Comparison of ENCODE assay signal across 27 mouse cellular contexts in genomic region chr3:9580102-9580501, GRCm38 (mm10). TPM values are rescaled to one million over a fixed set of nuclear protein-coding genes. Genes with fewer than 3 reads are reported as not detected.
DNase-seq lines count a peak whose midpoint lies in the region; ATAC-seq and TF ChIP-seq lines count a peak whose summit lies in the region.
"Had no signal": no experiment of that assay in that cellular context is flagged by ENCODE, and none has a peak within 500 bp of the region (broad histone marks: within the 10 kb centered on the region; RNA-seq: fewer than 3 reads in every experiment).

No protein-coding gene starts in this region.

- no peak overlapping the region for H3K9ac ChIP-seq in kidney, postnatal 0 days (ENCODE audit: low read depth, low read length)
- no peak overlapping the region for H3K9ac ChIP-seq in intestine, embryonic 14.5 days (ENCODE audit: low read length)
- no peak overlapping the region for H3K9ac ChIP-seq in liver, embryonic 16.5 days (ENCODE audit: low read depth, low read length)
- H3K9ac ChIP-seq: embryonic facial prominence, embryonic 12.5 days; heart, embryonic 15.5 days; stomach, embryonic 15.5 days had no signal

- ATAC-seq in kidney, postnatal 0 days (replicated peaks; ENCODE audit: low FRiP score, low read depth), result peak; percentile 53; the same call in 1 of the 2 replicates
- peak; percentile 54; the same call in 1 of the 2 replicates for ATAC-seq in intestine, embryonic 14.5 days (replicated peaks; ENCODE audit: low FRiP score, low TSS enrichment, low read depth)
- no peak for ATAC-seq in liver, embryonic 16.5 days (ENCODE audit: low read depth)
- ATAC-seq: activated CD4-positive, CD25-positive, alpha-beta regulatory T cell, adult 4 months; forebrain, embryonic 14.5 days; hindbrain, embryonic 16.5 days had no signal

- H3K27me3 ChIP-seq in kidney, postnatal 0 days (ENCODE audit: insufficient read depth, low read length), result no peaks in the 10 kb centered on the region
- no peaks in the 10 kb centered on the region for H3K27me3 ChIP-seq in intestine, embryonic 14.5 days (replicated peaks; ENCODE audit: control insufficient read depth, insufficient read depth, low read length)
- H3K27me3 ChIP-seq in liver, embryonic 16.5 days (ENCODE audit: control insufficient read depth, insufficient read depth, low read depth, low read length), result no peaks in the 10 kb centered on the region
- H3K27me3 ChIP-seq: CH12.LX; embryonic facial prominence, embryonic 12.5 days; heart, embryonic 15.5 days; stomach, embryonic 15.5 days had no signal

- DNase-seq in embryo, embryonic 10.5 days (ENCODE audit: low spot score), result peak; percentile 36
- no peak for DNase-seq in embryo, embryonic 10 days (ENCODE audit: low spot score)
- DNase-seq in kidney, postnatal 0 days (ENCODE audit: low spot score), result peak; percentile 31
- DNase-seq in kidney, adult 8-10 months, result no peak
- DNase-seq in intestine, embryonic 14.5 days (ENCODE audit: low spot score), result no peak
- no peak for DNase-seq in adrenal gland, postnatal 4 days (ENCODE audit: low spot score in 2 of 2)
- DNase-seq: adrenal gland, adult 2 months; cerebellum, adult 8-10 months; cerebellum, postnatal 25 days; embryo, embryonic 11 days; gastrocnemius, postnatal 14 days; heart, adult 11 months; kidney, adult 9 months; lung, adult 2 months; lung, postnatal 10 days; midbrain, embryonic 14.5 days; right cerebral cortex, postnatal 25 days had no signal

- no peak overlapping the region for H3K4me2 ChIP-seq in kidney, postnatal 0 days (ENCODE audit: low read length)
- no peak overlapping the region for H3K4me2 ChIP-seq in intestine, embryonic 14.5 days (ENCODE audit: low read length)
- no peak overlapping the region for H3K4me2 ChIP-seq in liver, embryonic 16.5 days (ENCODE audit: low read depth, low read length)
- H3K4me2 ChIP-seq: embryonic facial prominence, embryonic 12.5 days; heart, embryonic 15.5 days; stomach, embryonic 15.5 days had no signal

- no peak for TF ChIP-seq CTCF in kidney, postnatal 0 days (IDR thresholded peaks at IDR 0.05; ENCODE audit: low read depth)

- 41% methylated on average over 3 of the region's 3 CpGs for WGBS in kidney, postnatal 0 days
- 62% methylated on average over 3 of the region's 3 CpGs for WGBS in intestine, embryonic 14.5 days
- WGBS in liver, embryonic 16.5 days (ENCODE audit: insufficient replicate concordance), result 81% methylated on average over 3 of the region's 3 CpGs

- no peaks in the 10 kb centered on the region for H3K9me3 ChIP-seq in kidney, postnatal 0 days (replicated peaks; ENCODE audit: low read length)
- no peaks in the 10 kb centered on the region for H3K9me3 ChIP-seq in intestine, embryonic 14.5 days (ENCODE audit: control insufficient read depth, low read length)
- H3K9me3 ChIP-seq in liver, embryonic 16.5 days (replicated peaks; ENCODE audit: control insufficient read depth, low read length), result no peaks in the 10 kb centered on the region
- H3K9me3 ChIP-seq: embryonic facial prominence, embryonic 12.5 days; heart, embryonic 10.5 days; heart, embryonic 15.5 days; stomach, embryonic 15.5 days had no signal

- no peak overlapping the region for H3K27ac ChIP-seq in kidney, postnatal 0 days
- no peak overlapping the region for H3K27ac ChIP-seq in intestine, embryonic 14.5 days (ENCODE audit: low read depth)
- peak overlapping the region; percentile 42; the same call in 1 of the 2 replicates for H3K27ac ChIP-seq in liver, embryonic 16.5 days (ENCODE audit: low read length)
- H3K27ac ChIP-seq: embryonic facial prominence, embryonic 12.5 days; heart, embryonic 10.5 days; heart, embryonic 15.5 days; macrophage; stomach, embryonic 15.5 days had no signal

- H3K4me1 ChIP-seq in kidney, postnatal 0 days (replicated peaks; ENCODE audit: insufficient read depth, low read length), result peaks cover 24% of the 10 kb centered on the region; the same call in 1 of the 2 replicates
- H3K4me1 ChIP-seq in intestine, embryonic 14.5 days (replicated peaks; ENCODE audit: control insufficient read depth, insufficient read depth, low read length), result peaks cover 32% of the 10 kb centered on the region
- peaks cover 52% of the 10 kb centered on the region for H3K4me1 ChIP-seq in liver, embryonic 16.5 days (ENCODE audit: control insufficient read depth, low read depth, low read length)

- no peak overlapping the region for H3K4me3 ChIP-seq in kidney, postnatal 0 days (replicated peaks; ENCODE audit: low read depth, low read length)
- no peak overlapping the region for H3K4me3 ChIP-seq in intestine, embryonic 14.5 days (ENCODE audit: low read depth, low read length)
- no peak overlapping the region for H3K4me3 ChIP-seq in liver, embryonic 16.5 days (ENCODE audit: low read depth, low read length)
- H3K4me3 ChIP-seq: embryonic facial prominence, embryonic 12.5 days; heart, embryonic 10.5 days; heart, embryonic 15.5 days; stomach, embryonic 15.5 days had no signal

- no peaks in the 10 kb centered on the region for H3K36me3 ChIP-seq in kidney, postnatal 0 days (ENCODE audit: insufficient read depth, low read length)
- H3K36me3 ChIP-seq in intestine, embryonic 14.5 days (ENCODE audit: control insufficient read depth, insufficient read depth, low read length), result no peaks in the 10 kb centered on the region
- no peaks in the 10 kb centered on the region for H3K36me3 ChIP-seq in liver, embryonic 16.5 days (ENCODE audit: control insufficient read depth, insufficient read depth)
- H3K36me3 ChIP-seq: embryonic facial prominence, embryonic 12.5 days; heart, embryonic 10.5 days; heart, embryonic 15.5 days; stomach, embryonic 15.5 days had no signal

RNA-seq across cellular contexts. Expression of gene Zfp704, which starts 29.8 kb away (rescaled TPM):
- polyA plus RNA-seq in kidney, postnatal 0 days (2015; fragmentation: Nextera tagmentation; extraction: Ambion mirVana), result 7.9 and 8.6 TPM in 2 replicates
- 9.5 and 12.0 TPM in 2 replicates for polyA plus RNA-seq in intestine, embryonic 14.5 days (2014; fragmentation: Nextera tagmentation; extraction: Ambion mirVana)
- polyA plus RNA-seq in liver, embryonic 16.5 days (2015; fragmentation: Nextera tagmentation; extraction: Ambion mirVana), result 0.88 and 0.97 TPM in 2 replicates
- total RNA-seq in adrenal gland, postnatal 4 days (2021), result 10 to 100 TPM; 29.1 to 34.6 TPM
- total RNA-seq: CH12.LX had no signal

Comparison
In these comparisons a context has a peak if more than half of its experiments do, and no peak if none do; other contexts are left out.
1. DNase-seq: peak in embryo, embryonic 10.5 days (single experiment) and kidney, postnatal 0 days (single experiment); none in embryo, embryonic 10 days (single experiment), kidney, adult 8-10 months (0 of 2), intestine, embryonic 14.5 days (single experiment) and adrenal gland, postnatal 4 days (0 of 2).